Mouse (Mus musculus): Measurements from ENCODE around the gene Dmd. TPM values are rescaled to one million over a fixed set of nuclear protein-coding genes. Genes with fewer than 3 reads are reported as not detected.
"Not testable (repeated sequence)": the region's sequence is repeated elsewhere in the genome, so short reads cannot be mapped to it uniquely, and the experiment has no call there.

Gene Dmd
- polyA plus RNA-seq, 1 experiment, result 25.5 TPM

DNA sequence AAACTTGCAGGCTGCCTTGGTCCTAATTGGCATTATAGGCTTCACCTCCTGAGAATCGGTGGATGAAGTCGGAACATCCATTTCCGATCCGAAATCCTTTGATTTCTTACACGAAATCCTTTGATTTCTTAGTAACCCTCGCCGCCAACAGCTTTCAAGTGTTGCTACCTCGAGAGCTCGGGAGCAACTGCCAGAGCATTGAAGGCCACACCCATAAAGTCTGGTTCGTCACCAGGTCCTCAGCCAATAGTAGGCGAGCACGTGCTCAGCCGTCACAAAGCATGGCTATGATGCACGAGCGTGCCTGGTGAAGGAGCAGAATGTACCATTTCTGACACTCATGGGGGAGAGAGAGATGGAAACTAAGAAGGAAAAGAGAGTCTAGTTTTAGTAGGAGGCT, 538.9 kb downstream of the Dmd start, which contains the start of gene Tsga8:
Tsga8 (minus strand) TSS at position 327 of the 400 bp plus-strand sequence.
- TF ChIP-seq CTCF (IDR thresholded peaks at IDR 0.05; ENCODE audit: borderline replicate concordance, insufficient read depth, low read depth, low read length), result no peak
- TF ChIP-seq POLR2A (IDR thresholded peaks at IDR 0.05; ENCODE audit: borderline replicate concordance, insufficient read depth, low read length), result no peak
- Histone ChIP-seq H3K27me3 (ENCODE audit: control insufficient read depth, insufficient read depth, low read length) (no peaks in the 10 kb centered on the region), H3K27ac (ENCODE audit: insufficient read depth, low read length) (no peak within 1 kb of the TSS), H3K4me1 (ENCODE audit: control insufficient read depth, insufficient read depth, low read length) (no peaks in the 10 kb centered on the region), H3K4me3 (replicated peaks; ENCODE audit: insufficient read depth, low read depth, low read length) (no peak within 1 kb of the TSS)
- no peak for DNase-seq
- 93% methylated on average over 15 of the region's 15 CpGs for WGBS

DNA sequence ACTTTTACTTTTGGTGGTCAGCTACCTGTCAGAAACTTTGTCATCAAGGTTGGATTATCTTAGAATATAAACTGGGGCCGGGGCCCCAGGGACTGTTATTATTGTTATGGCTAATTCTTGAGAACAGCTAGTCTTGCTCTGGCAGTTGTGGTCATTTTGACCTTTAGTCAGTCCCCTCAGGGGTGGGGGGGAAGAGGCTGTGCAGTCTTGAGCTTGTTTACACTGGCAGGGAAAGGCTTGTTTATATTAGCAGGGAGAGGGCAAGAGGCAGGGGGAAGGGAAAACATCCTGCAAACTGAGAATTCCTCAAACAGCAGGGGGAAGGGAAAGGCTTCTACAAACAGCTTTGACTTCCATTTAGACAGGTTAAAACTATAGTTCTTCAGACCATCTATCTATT, 726.3 kb downstream of the Dmd start:
- no peak overlapping the region for H3K4me3 ChIP-seq (replicated peaks; ENCODE audit: insufficient read depth, low read depth, low read length)
- WGBS, result 77% methylated on average over 1 of the region's 1 CpGs
- peak in 1 of 2 experiments; percentile 0 for DNase-seq
- no peaks in the 10 kb centered on the region for H3K4me1 ChIP-seq (ENCODE audit: control insufficient read depth, insufficient read depth, low read length)
- no peak for TF ChIP-seq POLR2A (IDR thresholded peaks at IDR 0.05; ENCODE audit: borderline replicate concordance, insufficient read depth, low read length)
- no peak for TF ChIP-seq CTCF (IDR thresholded peaks at IDR 0.05; ENCODE audit: borderline replicate concordance, insufficient read depth, low read depth, low read length)
- H3K27ac ChIP-seq (ENCODE audit: insufficient read depth, low read length), result no peak overlapping the region
- H3K27me3 ChIP-seq (ENCODE audit: control insufficient read depth, insufficient read depth, low read length), result no peaks in the 10 kb centered on the region

- no peak for TF ChIP-seq POLR2A (IDR thresholded peaks at IDR 0.05; ENCODE audit: borderline replicate concordance, insufficient read depth, low read length)
- TF ChIP-seq CTCF (IDR thresholded peaks at IDR 0.05; ENCODE audit: borderline replicate concordance, insufficient read depth, low read depth, low read length), result no peak
- DNase-seq, result no peak
Measured at GRCm38 (mm10) chrX:83686547-83686946, 737.9 kb downstream of the Dmd start.

GRCm38 (mm10) chrX:83740533-83740932, 791.9 kb downstream of the Dmd start:
- H3K4me3 ChIP-seq (replicated peaks; ENCODE audit: insufficient read depth, low read depth, low read length), result no peak overlapping the region
- no peak overlapping the region for H3K27ac ChIP-seq (ENCODE audit: insufficient read depth, low read length)
- no peak for DNase-seq
- WGBS, result 6% methylated on average over 1 of the region's 1 CpGs
- H3K4me1 ChIP-seq (ENCODE audit: control insufficient read depth, insufficient read depth, low read length), result no peaks in the 10 kb centered on the region
- H3K27me3 ChIP-seq (ENCODE audit: control insufficient read depth, insufficient read depth, low read length), result no peaks in the 10 kb centered on the region
- TF ChIP-seq POLR2A (IDR thresholded peaks at IDR 0.05; ENCODE audit: borderline replicate concordance, insufficient read depth, low read length), result no peak
- TF ChIP-seq CTCF (IDR thresholded peaks at IDR 0.05; ENCODE audit: borderline replicate concordance, insufficient read depth, low read depth, low read length), result no peak

More at GRCm38 (mm10) chrX:83686547-83686946, 737.9 kb downstream of the Dmd start:
- H3K4me3 ChIP-seq (replicated peaks; ENCODE audit: insufficient read depth, low read depth, low read length), result no peak overlapping the region
- no peak overlapping the region for H3K27ac ChIP-seq (ENCODE audit: insufficient read depth, low read length)
- no peaks in the 10 kb centered on the region for H3K4me1 ChIP-seq (ENCODE audit: control insufficient read depth, insufficient read depth, low read length)
- H3K27me3 ChIP-seq (ENCODE audit: control insufficient read depth, insufficient read depth, low read length), result no peaks in the 10 kb centered on the region

DNA sequence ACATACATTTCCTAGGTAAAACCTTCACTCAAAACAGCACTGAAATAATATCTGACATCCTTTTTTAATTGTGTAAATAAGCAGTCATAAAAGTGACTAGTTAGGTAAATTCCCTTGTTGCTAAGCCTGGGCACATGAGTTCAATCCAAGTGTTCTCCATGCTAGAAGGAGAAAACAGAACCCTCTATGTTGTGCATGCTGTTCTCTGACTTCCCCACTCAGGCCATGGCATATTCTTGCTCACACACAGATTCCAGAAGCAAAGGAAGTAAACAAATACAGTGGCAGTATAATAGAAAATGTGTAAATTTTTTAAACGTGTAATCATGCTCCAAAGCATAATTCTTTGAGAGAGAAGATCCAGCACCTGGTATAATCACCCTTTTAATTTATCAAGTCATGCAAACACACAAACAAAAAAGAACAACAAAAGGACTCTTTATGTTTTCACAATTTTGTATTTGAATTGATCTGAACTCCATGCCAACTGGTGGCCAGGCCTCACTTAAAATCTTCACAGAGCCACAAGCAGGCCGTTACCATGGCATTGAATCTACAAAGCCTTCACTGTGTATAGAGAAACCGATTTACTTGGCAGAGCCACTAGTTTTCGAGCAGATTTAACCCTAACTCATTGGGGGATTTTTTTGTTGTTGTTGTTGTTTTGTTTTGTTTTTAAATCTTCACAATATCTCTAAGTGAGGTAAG, 797.8 kb downstream of the Dmd start:
- no peak for DNase-seq
- 8% methylated on average over 4 of the region's 4 CpGs for WGBS

GRCm38 (mm10) chrX:83787406-83787805, 838.7 kb downstream of the Dmd start:
- H3K4me3 ChIP-seq (replicated peaks; ENCODE audit: insufficient read depth, low read depth, low read length), result no peak overlapping the region
- no peaks in the 10 kb centered on the region for H3K27me3 ChIP-seq (ENCODE audit: control insufficient read depth, insufficient read depth, low read length)
- no peak overlapping the region for H3K27ac ChIP-seq (ENCODE audit: insufficient read depth, low read length)
- no peaks in the 10 kb centered on the region for H3K4me1 ChIP-seq (ENCODE audit: control insufficient read depth, insufficient read depth, low read length)
- DNase-seq, result no peak
- TF ChIP-seq POLR2A (IDR thresholded peaks at IDR 0.05; ENCODE audit: borderline replicate concordance, insufficient read depth, low read length) (no peak), CTCF (IDR thresholded peaks at IDR 0.05; ENCODE audit: borderline replicate concordance, insufficient read depth, low read depth, low read length) (no peak)

More for the DNA sequence above, 797.8 kb downstream of the Dmd start:
- Histone ChIP-seq H3K4me1 (ENCODE audit: control insufficient read depth, insufficient read depth, low read length) (no peaks in the 10 kb centered on the region), H3K4me3 (replicated peaks; ENCODE audit: insufficient read depth, low read depth, low read length) (no peak overlapping the region), H3K27ac (ENCODE audit: insufficient read depth, low read length) (no peak overlapping the region), H3K27me3 (ENCODE audit: control insufficient read depth, insufficient read depth, low read length) (no peaks in the 10 kb centered on the region)
- no peak for TF ChIP-seq POLR2A (IDR thresholded peaks at IDR 0.05; ENCODE audit: borderline replicate concordance, insufficient read depth, low read length)

- not testable (repeated sequence) for H3K27ac ChIP-seq (ENCODE audit: insufficient read depth, low read length); H3K4me1 ChIP-seq (ENCODE audit: control insufficient read depth, insufficient read depth, low read length); H3K4me3 ChIP-seq (replicated peaks; ENCODE audit: insufficient read depth, low read depth, low read length); DNase-seq; H3K27me3 ChIP-seq (ENCODE audit: control insufficient read depth, insufficient read depth, low read length)
- 35% methylated on average over 9 of the region's 9 CpGs for WGBS
Measured at GRCm38 (mm10) chrX:83867469-83867868, 918.8 kb downstream of the Dmd start.

GRCm38 (mm10) chrX:83875389-83875788, 926.7 kb downstream of the Dmd start:
- not testable (repeated sequence) for H3K27me3 ChIP-seq (ENCODE audit: control insufficient read depth, insufficient read depth, low read length); H3K27ac ChIP-seq (ENCODE audit: insufficient read depth, low read length); H3K4me3 ChIP-seq (replicated peaks; ENCODE audit: insufficient read depth, low read depth, low read length); DNase-seq; H3K4me1 ChIP-seq (ENCODE audit: control insufficient read depth, insufficient read depth, low read length)
- WGBS, result 86% methylated on average over 11 of the region's 11 CpGs

All from cerebellum, adult 2 months (tissue).